Mouse (Mus musculus): ENCODE data around the gene Bmpr1b. TPM values are rescaled to one million over a fixed set of nuclear protein-coding genes. Genes with fewer than 3 reads are reported as not detected.
"Not testable (repeated sequence)": the region's sequence is repeated elsewhere in the genome, so short reads cannot be mapped to it uniquely, and the experiment has no call there.

Bmpr1b gene
- 10 to 100 TPM; 11.5 to 14.3 TPM for total RNA-seq (2021)

DNA sequence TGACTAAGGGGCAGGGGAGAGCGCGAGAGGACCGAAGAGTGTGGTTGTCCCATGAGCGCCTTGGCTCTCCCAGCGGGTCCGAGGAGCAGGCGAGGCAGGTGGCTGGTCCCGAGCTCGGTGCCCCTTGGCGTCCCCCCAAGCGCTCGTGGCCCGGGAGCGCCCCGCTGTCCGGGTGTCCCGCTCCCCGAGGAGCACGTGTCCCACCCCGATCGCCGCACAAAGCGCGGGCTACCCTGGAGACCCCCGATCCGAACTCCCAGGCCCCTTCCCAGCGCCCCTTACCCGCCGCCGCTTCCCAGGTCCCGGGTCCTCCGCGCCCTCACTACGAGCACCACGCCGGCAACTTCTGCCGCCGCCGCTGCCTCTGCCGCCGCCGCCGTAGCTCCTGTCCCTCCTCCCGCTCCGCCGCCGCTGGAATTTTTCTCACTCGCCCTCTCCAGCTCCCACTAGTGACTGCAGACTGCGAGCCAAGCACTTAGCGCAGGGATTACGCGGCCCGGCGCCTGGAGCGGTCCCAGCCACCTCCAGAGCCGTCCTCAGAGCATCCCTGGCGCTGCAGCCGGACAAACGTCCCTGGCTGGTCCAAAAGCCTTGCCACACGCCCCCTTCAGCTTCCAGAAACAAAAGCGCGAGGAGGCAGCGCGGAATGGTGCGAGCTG is at the start of gene Bmpr1b:
Gene Bmpr1b, minus strand, starts transcription at position 563 of the 659 bp plus-strand sequence.
- intact Hi-C loops (cut with DNase I): no loop called here
- DNase-seq: peak; percentile 85

- no peak for DNase-seq
- intact Hi-C loops (cut with DNase I): no loop called here
Measured at GRCm38 (mm10) chr3:142212821-142213220, 43.6 kb upstream of the Bmpr1b start.

DNA sequence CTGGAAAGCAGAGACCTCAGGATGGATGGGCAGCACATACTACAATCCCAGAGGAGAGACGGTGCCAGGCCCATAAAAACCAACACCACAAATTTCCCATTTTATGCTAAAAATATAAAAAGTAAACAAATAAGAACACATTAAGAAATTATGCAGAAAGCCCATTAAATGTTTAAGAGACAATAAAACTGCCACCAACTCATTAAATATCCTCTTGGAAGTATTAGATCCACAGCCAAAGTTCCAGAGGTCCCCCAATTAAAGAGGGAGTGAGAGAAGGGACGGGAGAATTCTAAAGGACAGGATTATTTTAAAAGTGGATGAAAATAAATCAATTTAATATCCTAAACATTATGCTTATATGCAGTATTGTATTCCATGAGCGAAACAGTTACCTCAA is 43.0 kb upstream of the Bmpr1b start:
- intact Hi-C loops (cut with DNase I): no loop called here
- DNase-seq: no peak

DNA sequence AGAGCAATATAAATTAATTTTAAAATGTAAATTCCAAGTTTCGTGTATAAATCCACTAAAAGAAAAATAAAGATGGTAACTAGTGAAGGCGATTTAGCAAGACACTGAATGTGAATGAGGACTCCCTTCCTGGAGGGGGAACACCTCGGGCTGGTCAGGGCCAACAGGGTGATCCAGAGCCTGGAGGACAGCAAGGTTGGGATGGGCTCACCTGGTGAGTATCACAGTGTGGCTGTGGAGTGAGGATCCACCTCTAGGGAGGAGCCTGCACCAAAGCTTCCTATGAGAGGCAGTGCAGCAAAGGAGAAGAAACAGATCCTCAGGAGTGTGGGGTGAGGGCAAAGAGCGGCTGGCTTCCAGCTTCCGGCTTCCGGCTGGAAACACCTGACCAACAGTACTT is 40.8 kb upstream of the Bmpr1b start:
- intact Hi-C loops (cut with DNase I): no loop called here
- no peak for DNase-seq

DNA sequence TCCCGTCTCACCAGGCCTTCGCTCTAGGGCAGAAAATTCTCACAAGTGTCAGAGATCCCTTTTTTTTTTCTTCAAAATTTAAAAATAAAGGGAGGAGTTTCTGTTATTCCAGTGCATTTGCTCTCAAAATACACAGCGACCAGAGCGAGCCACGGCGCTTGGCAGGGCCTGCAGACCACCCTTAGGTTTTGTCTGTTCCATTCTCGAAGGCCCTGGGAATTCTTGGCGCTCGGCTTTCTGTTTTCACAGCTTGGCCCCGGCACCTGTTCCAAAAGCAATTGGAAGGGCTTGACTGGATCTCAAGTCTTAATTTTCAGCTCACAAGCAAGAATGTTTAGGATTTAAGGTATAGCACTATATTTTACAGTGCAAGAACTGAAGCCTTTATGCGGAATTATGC is 39.8 kb upstream of the Bmpr1b start:
- intact Hi-C loops (cut with DNase I): no loop called here
- peak; percentile 72 for DNase-seq

DNA sequence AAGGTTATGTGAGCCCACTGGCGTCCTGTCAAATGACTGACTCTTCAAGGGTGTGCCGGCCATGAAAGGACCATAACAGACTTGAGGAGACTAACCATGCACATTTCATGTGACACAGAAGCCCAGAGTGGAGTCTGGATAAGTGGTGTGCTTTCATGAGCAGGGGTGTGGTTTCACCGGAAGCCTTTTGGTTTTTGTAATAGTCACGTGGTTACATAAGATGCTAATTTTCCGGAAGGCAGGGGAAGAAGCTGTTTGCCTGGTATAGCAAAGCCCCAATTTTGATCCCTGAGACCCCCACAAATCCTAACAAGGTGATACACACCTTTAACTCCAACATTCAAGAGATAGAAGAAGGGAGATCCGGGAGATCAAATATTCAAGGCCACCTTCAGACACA is 38.3 kb upstream of the Bmpr1b start:
- no peak for DNase-seq
- intact Hi-C loops (cut with DNase I): no loop called here

DNA sequence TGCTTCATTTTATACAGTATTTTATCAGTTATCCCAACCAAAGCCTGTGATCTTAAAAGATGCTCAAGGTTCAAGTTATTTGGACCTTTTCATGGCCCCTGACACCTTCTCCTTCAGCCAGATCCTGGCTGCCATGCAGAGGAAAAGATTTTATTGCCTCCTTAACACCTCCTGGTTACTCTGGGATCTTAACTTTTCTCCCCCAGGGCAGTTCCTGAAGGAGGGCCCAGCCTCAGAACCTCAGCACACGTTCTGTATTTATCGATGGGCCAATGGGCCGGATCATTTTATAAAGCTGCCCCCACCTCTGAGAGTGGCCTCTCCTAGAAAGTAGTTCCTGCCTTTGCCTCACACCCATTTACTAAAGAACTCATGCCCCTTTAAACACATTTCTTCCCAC is 37.1 kb upstream of the Bmpr1b start:
- intact Hi-C loops (cut with DNase I): no loop called here
- no peak for DNase-seq

GRCm38 (mm10) chr3:142196142-142196541 is 26.9 kb upstream of the Bmpr1b start:
- intact Hi-C loops (cut with DNase I): no loop called here
- no peak for DNase-seq

DNA sequence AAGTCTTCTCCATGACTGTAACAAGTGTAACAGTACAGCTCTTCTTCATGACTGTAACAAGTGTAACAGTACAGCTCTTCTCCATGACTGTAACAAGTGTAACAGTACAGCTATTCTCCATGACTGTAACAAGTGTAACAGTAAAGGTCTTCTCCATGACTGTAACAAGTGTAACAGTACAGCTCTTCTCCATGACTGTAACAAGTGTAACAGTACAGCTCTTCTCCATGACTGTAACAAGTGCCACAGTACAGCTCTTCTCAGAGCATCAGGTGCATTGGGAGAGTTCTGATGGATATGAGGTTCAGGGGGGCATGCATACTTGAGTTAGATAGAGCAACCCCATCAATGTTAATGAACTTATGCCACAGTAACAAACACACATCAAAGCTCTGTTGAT is 22.4 kb upstream of the Bmpr1b start:
- DNase-seq: not testable (repeated sequence)

GRCm38 (mm10) chr3:142186551-142186950 is 17.3 kb upstream of the Bmpr1b start:
- intact Hi-C loops (cut with DNase I): no loop called here
- DNase-seq: no peak

More for the DNA sequence above, 22.4 kb upstream of the Bmpr1b start:
- intact Hi-C loops (cut with DNase I): not testable (repeated sequence)

- intact Hi-C loops (cut with DNase I): loop anchor here (10.0 kb wide), 1 partner anchor 101 kb away; no protein-coding TSS in a partner anchor
Measured at GRCm38 (mm10) chr3:142173996-142174395, 4.8 kb upstream of the Bmpr1b start.

DNA sequence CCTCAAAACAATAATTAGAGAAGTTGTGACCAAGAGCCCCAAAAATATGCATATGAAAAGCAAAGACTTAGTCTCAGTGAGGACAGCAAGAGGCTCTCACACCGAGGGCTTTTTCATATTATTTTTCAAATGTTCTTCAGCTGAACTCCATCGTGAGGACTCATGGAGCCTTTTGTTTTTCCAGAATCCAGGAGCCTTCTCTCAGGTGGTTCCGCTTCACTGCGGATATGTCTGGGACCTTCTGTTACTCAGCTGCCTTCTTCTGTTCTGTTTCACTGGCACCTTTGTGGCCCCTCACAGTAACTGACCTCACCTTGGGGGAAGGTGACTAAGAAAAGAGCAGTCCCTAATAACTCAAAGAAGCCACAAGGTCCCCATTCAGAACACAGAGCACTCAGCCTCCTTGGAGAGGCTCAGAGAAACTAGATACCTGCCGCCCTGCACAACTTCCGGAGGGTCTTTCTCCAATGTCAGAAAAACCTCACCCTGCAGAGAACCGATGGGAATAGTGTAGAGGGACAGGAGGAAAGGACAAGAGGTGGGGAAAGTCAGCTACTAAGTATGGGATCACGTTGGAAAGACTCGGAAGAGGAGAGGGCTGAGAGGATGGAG is 868 bp downstream of the Bmpr1b start:
- intact Hi-C loops (cut with DNase I): no loop called here
- DNase-seq: no peak

More at GRCm38 (mm10) chr3:142173996-142174395, 4.8 kb upstream of the Bmpr1b start:
- DNase-seq: no peak

DNA sequence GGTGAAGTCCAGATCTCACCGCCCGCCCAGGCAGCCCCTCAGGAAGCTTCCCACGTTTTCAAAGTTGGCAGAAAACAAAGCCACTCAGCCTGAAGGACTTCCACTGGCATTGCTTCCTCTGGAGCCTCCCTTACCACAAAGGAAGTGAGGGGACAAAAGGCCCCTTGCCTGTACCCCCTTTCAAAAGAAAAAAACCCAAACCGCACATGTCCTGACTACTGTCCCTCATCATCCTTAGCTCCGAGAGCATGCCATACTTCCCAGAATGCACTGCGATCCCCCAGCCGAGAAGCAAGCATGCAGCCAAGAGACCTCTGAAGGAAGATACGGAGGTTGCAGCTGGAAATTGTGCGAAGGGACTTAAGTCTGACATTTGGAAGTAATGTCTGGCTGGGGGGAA is 4.2 kb downstream of the Bmpr1b start:
- DNase-seq: no peak
- intact Hi-C loops (cut with DNase I): no loop called here

GRCm38 (mm10) chr3:142163896-142164295 is 5.3 kb downstream of the Bmpr1b start:
- DNase-seq: no peak
- intact Hi-C loops (cut with DNase I): no loop called here

- no peak for DNase-seq
- intact Hi-C loops (cut with DNase I): no loop called here
Measured at GRCm38 (mm10) chr3:142161405-142161804, 7.8 kb downstream of the Bmpr1b start.

DNA sequence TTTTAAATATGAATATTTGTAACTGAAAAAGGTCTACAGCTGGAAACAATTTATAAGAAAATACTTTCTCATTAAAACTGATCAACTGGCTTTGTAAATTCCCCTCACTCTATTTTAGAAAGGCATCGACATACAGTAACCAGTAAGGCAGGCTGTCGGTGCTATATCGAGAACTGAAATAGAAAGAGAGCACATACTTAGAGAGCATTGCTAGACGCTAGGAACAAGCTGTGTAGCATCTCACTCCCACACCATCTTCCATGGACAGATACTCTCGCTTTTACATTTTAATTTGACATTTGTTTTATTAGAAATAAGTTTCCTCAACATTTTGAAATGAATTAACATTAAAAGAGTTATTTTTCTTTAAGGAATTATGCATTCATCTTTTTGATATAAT is 17.2 kb downstream of the Bmpr1b start:
- intact Hi-C loops (cut with DNase I): no loop called here
- DNase-seq: no peak

DNA sequence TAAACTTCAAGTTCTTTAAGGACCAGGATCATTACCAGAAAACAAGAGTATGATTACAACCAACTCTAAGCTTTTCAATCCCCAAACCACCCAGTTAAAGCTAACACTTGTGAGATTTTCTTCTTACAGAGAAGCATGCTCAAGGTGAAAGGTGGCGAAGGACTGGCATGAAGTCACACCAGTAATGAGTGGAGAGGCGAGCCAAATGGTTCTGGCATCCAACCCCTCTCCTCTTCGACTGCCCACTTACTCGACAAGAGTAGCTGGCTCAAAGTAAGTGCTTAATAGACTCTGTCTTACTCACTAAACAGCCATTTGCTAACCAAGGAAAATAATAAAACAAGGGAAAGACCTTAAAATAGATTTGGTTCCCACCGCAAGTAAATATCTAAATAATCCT is 30.4 kb downstream of the Bmpr1b start:
- peak; percentile 5 for DNase-seq
- intact Hi-C loops (cut with DNase I): no loop called here

GRCm38 (mm10) chr3:142126379-142126778 is 42.8 kb downstream of the Bmpr1b start:
- intact Hi-C loops (cut with DNase I): no loop called here
- DNase-seq: no peak

- intact Hi-C loops (cut with DNase I): no loop called here
- DNase-seq: no peak
Measured at GRCm38 (mm10) chr3:142125556-142125955, 43.7 kb downstream of the Bmpr1b start.

- intact Hi-C loops (cut with DNase I): no loop called here
- DNase-seq: no peak
Measured at GRCm38 (mm10) chr3:142124255-142124654, 45.0 kb downstream of the Bmpr1b start.

- intact Hi-C loops (cut with DNase I): no loop called here
- DNase-seq: no peak
Measured at GRCm38 (mm10) chr3:142122376-142122775, 46.8 kb downstream of the Bmpr1b start.

GRCm38 (mm10) chr3:142120795-142121194 is 48.4 kb downstream of the Bmpr1b start:
- DNase-seq: no peak

More at GRCm38 (mm10) chr3:142120795-142121194, 48.4 kb downstream of the Bmpr1b start:
- intact Hi-C loops (cut with DNase I): no loop called here
